Mouse (Mus musculus): ENCODE data around the gene Auh.

The Auh gene

DNA sequence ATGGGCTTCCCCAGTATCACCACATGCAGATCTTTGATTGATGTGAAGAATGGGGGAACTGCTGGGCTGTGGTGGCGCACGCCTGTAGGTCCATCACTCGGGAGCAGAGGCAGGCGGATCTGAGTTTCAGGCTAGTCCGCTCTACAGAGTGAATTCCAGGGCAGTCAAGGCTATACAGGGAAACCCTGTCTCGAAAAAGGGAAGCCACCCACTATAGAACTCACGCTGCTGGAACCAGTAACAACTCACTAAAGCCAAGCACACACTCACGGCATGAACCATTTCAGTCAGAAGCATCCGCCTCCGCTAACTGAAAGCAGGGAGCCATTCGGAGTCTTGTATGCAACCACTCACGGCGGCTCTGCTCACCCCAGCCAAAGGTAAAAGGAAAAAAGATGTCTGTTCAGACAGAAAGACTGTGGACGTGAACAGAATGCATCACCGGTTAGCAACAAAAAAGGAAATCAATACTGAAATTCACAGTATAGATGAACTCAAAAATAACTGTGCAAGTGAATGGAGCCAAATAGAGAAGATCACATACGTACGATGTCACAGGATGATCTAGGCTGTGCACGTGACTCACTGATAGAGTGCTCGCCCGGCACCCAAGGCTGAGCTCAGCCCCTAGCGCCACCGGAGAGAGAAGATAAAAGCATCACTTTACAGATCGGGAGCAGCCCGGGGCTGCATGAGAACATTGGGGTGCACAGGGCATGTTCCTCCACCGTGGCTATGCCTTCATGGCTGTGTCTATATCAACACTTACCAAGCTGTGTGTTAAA lies 53.7 kb downstream of the Auh start:
- DNase-seq: no peak

- DNase-seq: no peak
These were observed 54.4 kb downstream of the Auh start for GRCm38 (mm10) chr13:52875089-52875488.

DNA sequence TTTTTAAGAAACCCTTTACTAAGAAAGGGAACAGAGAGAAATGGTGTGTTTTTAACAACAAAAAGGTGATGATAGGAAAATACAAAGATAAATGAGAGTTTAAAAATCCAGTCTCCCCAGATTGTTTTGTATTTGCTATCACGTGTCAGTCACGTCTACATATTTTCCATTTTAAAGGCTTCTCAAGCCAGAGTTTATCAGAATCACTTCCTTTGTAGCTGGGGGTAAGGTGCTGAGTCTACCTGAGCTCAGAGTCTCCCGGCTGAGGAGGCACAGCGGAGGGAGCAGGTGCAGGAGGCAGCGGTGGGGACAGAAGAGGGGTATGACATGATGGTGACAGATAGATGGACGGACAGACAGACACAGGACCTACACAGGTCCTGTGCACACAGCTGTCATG lies 55.1 kb downstream of the Auh start:
- DNase-seq: no peak

DNA sequence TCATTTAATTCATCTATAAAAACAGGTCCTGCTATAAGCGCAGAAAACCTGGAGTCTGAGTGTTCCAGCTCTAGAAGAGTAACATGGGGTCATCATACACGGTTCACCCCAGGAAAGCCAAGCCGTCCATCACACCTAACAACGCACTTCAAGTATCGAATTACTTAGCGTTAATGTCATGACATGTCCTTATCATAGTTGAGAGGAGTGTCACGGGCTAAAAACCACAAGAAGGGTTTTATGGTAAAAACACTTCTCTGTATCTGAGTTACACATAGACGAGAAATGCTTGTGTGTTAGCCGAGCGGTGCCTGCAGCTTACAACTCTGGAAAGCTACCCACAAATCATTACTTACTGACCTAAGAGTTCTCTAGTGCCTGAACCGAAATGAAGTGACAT lies 55.6 kb downstream of the Auh start:
- DNase-seq: no peak

DNA sequence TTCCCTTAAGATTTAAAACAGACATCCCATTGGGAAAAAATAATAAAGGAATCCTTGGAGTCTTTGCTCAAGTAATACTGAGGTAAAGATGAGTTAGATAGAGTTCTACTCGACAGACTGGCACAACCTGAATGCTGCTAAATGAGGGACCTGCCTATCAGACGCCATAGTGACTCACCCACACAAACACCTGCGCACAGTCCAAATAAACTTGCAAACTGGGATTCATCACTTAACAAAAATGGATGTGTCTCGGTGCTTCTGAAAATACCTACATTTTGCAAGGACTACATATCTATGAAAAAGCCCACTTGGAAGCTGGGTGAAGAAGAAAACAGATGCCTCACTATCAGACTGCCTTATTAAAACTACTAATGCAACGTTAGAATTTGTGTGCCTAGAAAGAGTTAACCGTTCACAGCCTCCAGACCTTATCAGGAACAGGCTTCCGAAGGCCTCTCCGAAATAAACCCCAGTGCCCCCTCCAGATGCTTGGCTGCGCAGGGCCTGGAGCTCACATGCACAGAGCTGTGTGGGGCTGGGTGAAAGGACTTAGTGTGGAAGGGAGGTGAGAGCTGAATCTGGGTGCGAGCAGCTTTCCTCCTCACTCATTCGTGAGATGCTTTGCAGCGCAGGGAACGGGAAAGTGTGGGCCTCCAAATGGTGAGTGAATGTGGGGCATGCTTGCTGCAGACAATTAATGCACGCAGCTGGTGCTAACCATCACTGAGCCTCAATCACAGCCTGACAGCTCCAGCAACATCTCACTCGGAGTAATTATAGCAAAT lies 63.3 kb downstream of the Auh start:
- DNase-seq: no peak

DNA sequence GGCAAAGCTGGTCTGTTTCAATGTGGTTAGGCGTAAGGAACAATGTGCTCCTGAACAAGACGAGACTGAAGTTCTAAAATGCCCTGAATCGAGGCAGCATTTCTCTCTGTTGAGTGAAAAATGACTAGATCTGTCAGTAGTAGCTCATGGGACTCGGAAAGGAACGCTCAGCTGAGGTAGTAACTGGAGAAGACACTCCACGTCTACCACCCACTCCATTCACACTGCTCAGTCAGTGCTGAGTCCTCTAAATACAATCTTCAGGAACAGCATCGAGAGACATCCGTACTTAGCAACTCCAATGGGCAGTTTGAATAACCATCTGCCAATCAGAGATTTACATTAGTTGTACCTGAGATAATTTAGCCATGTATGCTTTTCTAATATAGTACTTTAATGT lies 66.0 kb downstream of the Auh start:
- no peak for DNase-seq

DNA sequence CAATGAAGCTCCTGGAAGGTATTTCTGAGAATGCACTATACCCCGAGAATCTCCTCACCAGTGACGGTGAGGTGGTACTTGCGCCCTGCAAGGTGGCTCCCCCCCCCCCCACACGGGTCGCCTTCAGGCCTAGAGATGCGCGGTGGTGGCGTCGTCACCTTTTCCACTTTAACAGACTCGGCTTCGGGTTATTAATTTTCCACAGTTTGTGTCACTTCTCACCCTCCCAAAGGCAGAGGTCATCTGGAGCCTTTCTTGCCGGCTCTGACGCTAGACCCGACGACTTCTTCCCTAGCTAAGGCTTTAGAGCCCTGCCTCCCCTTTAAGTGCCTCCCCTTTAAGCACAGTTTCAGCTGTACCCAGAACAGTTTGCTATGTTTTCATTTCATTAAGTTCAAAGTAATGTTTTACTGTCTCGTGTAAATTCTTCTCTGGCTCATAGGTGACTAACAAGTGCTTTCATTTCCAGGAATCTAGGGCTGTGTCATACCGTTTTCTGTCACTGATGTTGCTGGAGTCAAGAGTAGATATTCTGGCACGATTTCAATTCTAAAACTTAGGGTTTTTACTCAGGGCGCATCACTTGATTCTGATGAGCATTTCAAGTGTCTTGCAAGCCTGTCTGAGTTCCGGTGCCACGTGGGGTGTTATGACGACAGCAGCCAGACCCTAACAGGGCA lies 69.3 kb downstream of the Auh start:
- DNase-seq: no peak

- peak; percentile 48 for DNase-seq
These were observed 70.2 kb downstream of the Auh start for GRCm38 (mm10) chr13:52859065-52859820.

DNA sequence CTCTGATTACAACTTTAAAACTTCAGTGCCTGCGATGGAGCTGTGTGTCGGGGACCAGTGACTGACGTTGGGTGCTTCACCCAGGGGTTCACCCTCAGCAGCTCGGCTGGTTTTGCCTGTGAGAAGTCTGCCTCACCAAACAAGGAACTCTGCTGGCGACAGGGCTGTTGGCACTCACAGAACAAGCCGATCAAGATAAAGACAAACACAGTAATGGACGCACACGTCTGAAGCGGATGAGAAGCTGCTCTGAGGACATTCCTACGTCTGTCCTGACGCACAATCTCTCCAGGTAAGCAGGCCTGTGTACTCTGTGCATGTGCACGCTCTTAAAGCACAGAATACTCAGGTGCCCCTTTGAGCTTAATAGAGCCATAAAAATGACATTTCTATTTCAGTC lies 71.1 kb downstream of the Auh start:
- no peak for DNase-seq

GRCm38 (mm10) chr13:52857781-52858180 lies 71.7 kb downstream of the Auh start:
- peak; percentile 60 for DNase-seq

GRCm38 (mm10) chr13:52853536-52853935 lies 75.9 kb downstream of the Auh start:
- no peak for DNase-seq

- no peak for DNase-seq
These were observed 77.6 kb downstream of the Auh start for GRCm38 (mm10) chr13:52851886-52852285.

DNA sequence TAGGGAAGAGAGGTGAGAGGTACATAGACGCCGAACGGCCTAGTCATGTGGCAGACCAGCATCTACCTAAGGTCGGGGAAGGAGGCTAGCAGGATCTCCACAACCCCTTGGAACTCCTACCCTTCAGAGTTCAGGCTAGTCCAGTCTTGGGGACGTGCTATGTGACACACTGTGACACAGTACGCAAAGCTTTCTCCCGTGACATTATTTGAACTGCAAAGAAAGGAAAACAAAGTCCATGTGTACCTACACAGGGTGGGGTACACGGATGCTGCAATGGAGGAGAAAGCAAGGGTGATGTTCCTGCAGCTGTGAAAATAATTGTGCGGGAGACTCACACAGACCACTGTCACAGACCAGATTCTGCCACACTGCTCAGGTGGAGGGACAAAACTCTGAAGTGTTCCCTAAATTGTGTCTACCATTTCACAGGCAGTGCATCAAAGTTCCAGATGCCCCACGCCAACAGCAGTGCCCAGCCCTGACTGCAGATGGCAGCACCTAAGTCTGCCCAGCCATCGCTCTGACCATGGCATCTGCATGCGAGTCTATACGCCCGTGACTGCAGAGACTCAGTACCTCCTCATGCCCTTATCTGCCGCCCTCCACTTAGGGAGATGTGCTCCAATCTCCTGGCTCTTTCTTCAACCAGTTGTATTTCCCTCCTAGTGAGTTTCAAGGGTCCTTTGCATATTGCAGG lies 79.3 kb downstream of the Auh start:
- DNase-seq: no peak

DNA sequence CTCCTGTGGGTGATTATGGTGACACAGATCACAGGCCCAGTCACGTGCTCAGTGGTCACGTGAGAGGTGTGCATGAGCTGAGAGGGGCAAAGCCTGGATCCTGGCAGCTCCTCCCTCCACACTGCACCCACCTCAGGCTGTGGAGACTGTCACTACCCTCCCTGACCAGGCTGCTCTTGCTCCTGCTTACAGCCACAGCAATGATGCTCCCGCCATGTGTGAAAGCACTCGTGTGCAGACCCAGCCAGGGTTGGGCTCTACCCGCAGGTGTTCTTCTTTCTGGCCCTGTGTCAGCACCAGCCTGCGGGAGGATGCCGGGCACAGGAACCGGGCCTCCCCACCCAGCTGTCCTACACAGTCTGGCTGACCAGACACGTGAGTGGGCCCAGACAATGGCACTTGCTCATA lies 80.1 kb downstream of the Auh start:
- peak; percentile 71 for DNase-seq

GRCm38 (mm10) chr13:52847481-52847880 lies 82.0 kb downstream of the Auh start:
- no peak for DNase-seq

DNA sequence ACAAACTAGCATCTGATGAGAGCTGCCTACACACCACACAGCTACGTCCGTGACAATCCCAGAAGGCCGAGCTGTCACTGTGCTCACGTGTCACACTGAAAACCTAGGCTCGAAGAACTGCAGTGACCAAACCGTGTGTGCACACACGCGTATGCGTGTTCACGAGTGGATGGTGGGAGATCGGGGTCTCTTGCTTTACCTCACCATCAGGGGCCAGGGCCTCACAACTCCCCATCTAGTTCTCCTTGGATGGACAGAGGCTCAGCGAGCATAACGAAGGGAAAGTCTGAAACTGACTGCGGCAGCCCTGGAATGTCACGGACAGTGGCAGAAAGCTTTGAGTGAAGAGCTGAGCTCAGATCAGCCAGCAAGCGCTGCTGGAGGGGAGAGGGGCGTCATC lies 82.4 kb downstream of the Auh start:
- DNase-seq: no peak

- no peak for DNase-seq
These were observed 83.9 kb downstream of the Auh start for GRCm38 (mm10) chr13:52845618-52846017.

- DNase-seq: no peak
These were observed 85.8 kb downstream of the Auh start for GRCm38 (mm10) chr13:52843536-52844178.

GRCm38 (mm10) chr13:52836231-52836630 lies 93.2 kb downstream of the Auh start:
- DNase-seq: no peak

DNA sequence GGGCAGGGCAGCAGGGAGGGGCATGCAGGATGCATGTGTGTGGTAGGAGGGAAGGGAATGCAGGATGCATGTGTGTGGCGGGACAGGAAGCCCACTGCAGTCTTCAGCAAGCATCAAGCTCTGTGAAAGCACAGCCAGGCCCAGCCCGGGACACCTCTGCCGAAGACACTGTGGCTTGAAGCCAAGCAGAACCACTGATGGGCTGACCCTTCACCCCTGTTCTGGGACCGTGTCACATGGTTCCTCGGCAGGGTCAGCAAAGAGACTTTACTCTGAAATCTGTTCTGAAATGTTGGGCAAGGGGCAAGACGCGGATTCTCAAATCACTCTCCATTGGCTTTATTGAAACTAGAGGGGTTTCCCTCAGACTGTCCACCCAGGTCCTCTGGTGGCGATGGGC lies 94.9 kb downstream of the Auh start:
- no peak for DNase-seq

GRCm38 (mm10) chr13:52833748-52834147 lies 95.7 kb downstream of the Auh start:
- DNase-seq: no peak

- DNase-seq: no peak
These were observed 96.3 kb downstream of the Auh start for GRCm38 (mm10) chr13:52833220-52833619.
